Mouse (Mus musculus): ENCODE results near the gene Lrrc3b. TPM values are rescaled to one million over a fixed set of nuclear protein-coding genes. Genes with fewer than 3 reads are reported as not detected.

Lrrc3b gene
- total and polyA plus RNA-seq, 2 experiments, result 0.09 TPM; not detected in 1

GRCm38 (mm10) chr14:15383133-15383532 is 55.7 kb downstream of the Lrrc3b start:
- TF ChIP-seq CTCF (IDR thresholded peaks at IDR 0.05; ENCODE audit: low read depth, low read length) (no peak), POLR2A (IDR thresholded peaks at IDR 0.05; ENCODE audit: extremely low read depth, insufficient read depth, low read length) (no peak)

GRCm38 (mm10) chr14:15377368-15377767 is 61.4 kb downstream of the Lrrc3b start:
- WGBS, result 91% methylated on average over 2 of the region's 2 CpGs
- TF ChIP-seq POLR2A (IDR thresholded peaks at IDR 0.05; ENCODE audit: extremely low read depth, insufficient read depth, low read length) (no peak), CTCF (IDR thresholded peaks at IDR 0.05; ENCODE audit: low read depth, low read length) (no peak)

More at GRCm38 (mm10) chr14:15383133-15383532, 55.7 kb downstream of the Lrrc3b start:
- H3K27ac ChIP-seq (replicated peaks; ENCODE audit: insufficient read depth, low read depth, low read length), result no peak overlapping the region
- no peaks in the 10 kb centered on the region for H3K27me3 ChIP-seq (ENCODE audit: control insufficient read depth, insufficient read depth, low read length)
- no peaks in the 10 kb centered on the region for H3K79me2 ChIP-seq (ENCODE audit: control insufficient read depth, insufficient read depth, low read length)
- DNase-seq (ENCODE audit: extremely low read depth, low read depth, low spot score), result no peak
- H3K9ac ChIP-seq (ENCODE audit: low read depth, low read length), result no peak overlapping the region
- 59% methylated on average over 2 of the region's 2 CpGs for WGBS
- no peak overlapping the region for H3K4me3 ChIP-seq (ENCODE audit: insufficient read depth, low read depth, low read length)
- H3K36me3 ChIP-seq (ENCODE audit: control insufficient read depth, insufficient read depth, low read length), result no peaks in the 10 kb centered on the region
- 0 out of 2 replicates have a peak, but pooled peaks cover 2% of the 10 kb centered on the region for H3K4me1 ChIP-seq (ENCODE audit: control insufficient read depth, insufficient read depth, low read length)

GRCm38 (mm10) chr14:15376786-15377185 is 62.0 kb downstream of the Lrrc3b start:
- Histone ChIP-seq H3K79me2 (ENCODE audit: control insufficient read depth, insufficient read depth, low read length) (no peaks in the 10 kb centered on the region), H3K27me3 (ENCODE audit: control insufficient read depth, insufficient read depth, low read length) (no peaks in the 10 kb centered on the region), H3K4me1 (ENCODE audit: control insufficient read depth, insufficient read depth, low read length) (no peaks in the 10 kb centered on the region), H3K27ac (replicated peaks; ENCODE audit: insufficient read depth, low read depth, low read length) (no peak overlapping the region), H3K36me3 (ENCODE audit: control insufficient read depth, insufficient read depth, low read length) (no peaks in the 10 kb centered on the region), H3K4me3 (ENCODE audit: insufficient read depth, low read depth, low read length) (no peak overlapping the region), H3K9ac (ENCODE audit: low read depth, low read length) (no peak overlapping the region)
- TF ChIP-seq CTCF (IDR thresholded peaks at IDR 0.05; ENCODE audit: low read depth, low read length), result no peak
- no peak for TF ChIP-seq POLR2A (IDR thresholded peaks at IDR 0.05; ENCODE audit: extremely low read depth, insufficient read depth, low read length)
- DNase-seq (ENCODE audit: extremely low read depth, low read depth, low spot score), result no peak
- WGBS, result 94% methylated on average over 1 of the region's 1 CpGs

More at GRCm38 (mm10) chr14:15377368-15377767, 61.4 kb downstream of the Lrrc3b start:
- no peaks in the 10 kb centered on the region for H3K27me3 ChIP-seq (ENCODE audit: control insufficient read depth, insufficient read depth, low read length)
- H3K36me3 ChIP-seq (ENCODE audit: control insufficient read depth, insufficient read depth, low read length), result no peaks in the 10 kb centered on the region
- H3K4me1 ChIP-seq (ENCODE audit: control insufficient read depth, insufficient read depth, low read length), result no peaks in the 10 kb centered on the region
- H3K79me2 ChIP-seq (ENCODE audit: control insufficient read depth, insufficient read depth, low read length), result no peaks in the 10 kb centered on the region
- no peak overlapping the region for H3K4me3 ChIP-seq (ENCODE audit: insufficient read depth, low read depth, low read length)
- no peak overlapping the region for H3K27ac ChIP-seq (replicated peaks; ENCODE audit: insufficient read depth, low read depth, low read length)
- no peak overlapping the region for H3K9ac ChIP-seq (ENCODE audit: low read depth, low read length)
- DNase-seq (ENCODE audit: extremely low read depth, low read depth, low spot score), result no peak

GRCm38 (mm10) chr14:15374271-15374670 is 64.5 kb downstream of the Lrrc3b start:
- Histone ChIP-seq H3K4me1 (ENCODE audit: control insufficient read depth, insufficient read depth, low read length) (no peaks in the 10 kb centered on the region), H3K36me3 (ENCODE audit: control insufficient read depth, insufficient read depth, low read length) (no peaks in the 10 kb centered on the region), H3K27me3 (ENCODE audit: control insufficient read depth, insufficient read depth, low read length) (no peaks in the 10 kb centered on the region), H3K9ac (ENCODE audit: low read depth, low read length) (no peak overlapping the region), H3K79me2 (ENCODE audit: control insufficient read depth, insufficient read depth, low read length) (no peaks in the 10 kb centered on the region), H3K4me3 (ENCODE audit: insufficient read depth, low read depth, low read length) (no peak overlapping the region), H3K27ac (replicated peaks; ENCODE audit: insufficient read depth, low read depth, low read length) (no peak overlapping the region)
- TF ChIP-seq CTCF (IDR thresholded peaks at IDR 0.05; ENCODE audit: low read depth, low read length) (no peak), POLR2A (IDR thresholded peaks at IDR 0.05; ENCODE audit: extremely low read depth, insufficient read depth, low read length) (no peak)
- no peak for DNase-seq (ENCODE audit: extremely low read depth, low read depth, low spot score)

- no peaks in the 10 kb centered on the region for H3K79me2 ChIP-seq (ENCODE audit: control insufficient read depth, insufficient read depth, low read length)
- H3K36me3 ChIP-seq (ENCODE audit: control insufficient read depth, insufficient read depth, low read length), result no peaks in the 10 kb centered on the region
- H3K9ac ChIP-seq (ENCODE audit: low read depth, low read length), result no peak overlapping the region
- no peaks in the 10 kb centered on the region for H3K27me3 ChIP-seq (ENCODE audit: control insufficient read depth, insufficient read depth, low read length)
- no peak overlapping the region for H3K27ac ChIP-seq (replicated peaks; ENCODE audit: insufficient read depth, low read depth, low read length)
- WGBS, result 30% methylated on average over 1 of the region's 1 CpGs
- H3K4me1 ChIP-seq (ENCODE audit: control insufficient read depth, insufficient read depth, low read length), result no peaks in the 10 kb centered on the region
- no peak for DNase-seq (ENCODE audit: extremely low read depth, low read depth, low spot score)
- no peak overlapping the region for H3K4me3 ChIP-seq (ENCODE audit: insufficient read depth, low read depth, low read length)
- no peak for TF ChIP-seq POLR2A (IDR thresholded peaks at IDR 0.05; ENCODE audit: extremely low read depth, insufficient read depth, low read length)
- no peak for TF ChIP-seq CTCF (IDR thresholded peaks at IDR 0.05; ENCODE audit: low read depth, low read length)
Observed at GRCm38 (mm10) chr14:15372985-15373384, 65.8 kb downstream of the Lrrc3b start.

GRCm38 (mm10) chr14:15365045-15365444 is 73.7 kb downstream of the Lrrc3b start:
- Histone ChIP-seq H3K79me2 (ENCODE audit: control insufficient read depth, insufficient read depth, low read length) (no peaks in the 10 kb centered on the region), H3K4me1 (ENCODE audit: control insufficient read depth, insufficient read depth, low read length) (no peaks in the 10 kb centered on the region)

More at GRCm38 (mm10) chr14:15365045-15365444, 73.7 kb downstream of the Lrrc3b start:
- TF ChIP-seq CTCF (IDR thresholded peaks at IDR 0.05; ENCODE audit: low read depth, low read length) (no peak), POLR2A (IDR thresholded peaks at IDR 0.05; ENCODE audit: extremely low read depth, insufficient read depth, low read length) (no peak)
- no peak overlapping the region for H3K9ac ChIP-seq (ENCODE audit: low read depth, low read length)
- no peak overlapping the region for H3K4me3 ChIP-seq (ENCODE audit: insufficient read depth, low read depth, low read length)
- no peak for DNase-seq (ENCODE audit: extremely low read depth, low read depth, low spot score)
- H3K27me3 ChIP-seq (ENCODE audit: control insufficient read depth, insufficient read depth, low read length), result no peaks in the 10 kb centered on the region
- H3K36me3 ChIP-seq (ENCODE audit: control insufficient read depth, insufficient read depth, low read length), result no peaks in the 10 kb centered on the region
- 95% methylated on average over 6 of the region's 6 CpGs for WGBS
- H3K27ac ChIP-seq (replicated peaks; ENCODE audit: insufficient read depth, low read depth, low read length), result no peak overlapping the region
